Mouse (Mus musculus): ENCODE data around the gene Btbd11.

The Btbd11 gene

GRCm38 (mm10) chr10:85522220-85522760, 135.7 kb downstream of the Btbd11 start:
- no peak for DNase-seq (ENCODE audit: low spot score)

GRCm38 (mm10) chr10:85525267-85526015, 138.8 kb downstream of the Btbd11 start:
- DNase-seq (ENCODE audit: low spot score): no peak

GRCm38 (mm10) chr10:85526657-85527056, 140.0 kb downstream of the Btbd11 start:
- DNase-seq (ENCODE audit: low spot score): no peak

- DNase-seq (ENCODE audit: low spot score): no peak
These were observed 141.1 kb downstream of the Btbd11 start for GRCm38 (mm10) chr10:85527722-85528121.

GRCm38 (mm10) chr10:85533192-85533710, 146.6 kb downstream of the Btbd11 start:
- DNase-seq (ENCODE audit: low spot score): no peak

GRCm38 (mm10) chr10:85538051-85538753, 151.6 kb downstream of the Btbd11 start:
- no peak for DNase-seq (ENCODE audit: low spot score)

GRCm38 (mm10) chr10:85539510-85540120, 153.0 kb downstream of the Btbd11 start:
- no peak for DNase-seq (ENCODE audit: low spot score)

- no peak for DNase-seq (ENCODE audit: low spot score)
These were observed 153.9 kb downstream of the Btbd11 start for GRCm38 (mm10) chr10:85540311-85541093.

- DNase-seq (ENCODE audit: low spot score): no peak
These were observed 154.9 kb downstream of the Btbd11 start for GRCm38 (mm10) chr10:85541481-85541880.

GRCm38 (mm10) chr10:85541892-85542630, 155.4 kb downstream of the Btbd11 start:
- DNase-seq (ENCODE audit: low spot score): no peak

- no peak for DNase-seq (ENCODE audit: low spot score)
These were observed 156.7 kb downstream of the Btbd11 start for GRCm38 (mm10) chr10:85543281-85543680.

- no peak for DNase-seq (ENCODE audit: low spot score)
These were observed 158.4 kb downstream of the Btbd11 start for GRCm38 (mm10) chr10:85544991-85545390.

- DNase-seq (ENCODE audit: low spot score): no peak
These were observed 168.6 kb downstream of the Btbd11 start for GRCm38 (mm10) chr10:85555193-85555592.

- no peak for DNase-seq (ENCODE audit: low spot score)
These were observed 174.8 kb downstream of the Btbd11 start for GRCm38 (mm10) chr10:85561418-85561817.

GRCm38 (mm10) chr10:85571456-85571855, 184.8 kb downstream of the Btbd11 start:
- no peak for DNase-seq (ENCODE audit: low spot score)

- DNase-seq (ENCODE audit: low spot score): no peak
These were observed 186.0 kb downstream of the Btbd11 start for GRCm38 (mm10) chr10:85572571-85572970.

GRCm38 (mm10) chr10:85577891-85578420, 191.3 kb downstream of the Btbd11 start:
- no peak for DNase-seq (ENCODE audit: low spot score)

- DNase-seq (ENCODE audit: low spot score): no peak
These were observed 192.2 kb downstream of the Btbd11 start for GRCm38 (mm10) chr10:85578571-85579465.

GRCm38 (mm10) chr10:85587758-85588157, 201.1 kb downstream of the Btbd11 start:
- DNase-seq (ENCODE audit: low spot score): no peak

- no peak for DNase-seq (ENCODE audit: low spot score)
These were observed 203.4 kb downstream of the Btbd11 start for GRCm38 (mm10) chr10:85590043-85590442.
